Mouse (Mus musculus): ENCODE data around the gene Stt3b. TPM values are rescaled to one million over a fixed set of nuclear protein-coding genes. Genes with fewer than 3 reads are reported as not detected.

The Stt3b gene
- polyA plus RNA-seq, 2 experiments: 24.6 to 64.4 TPM

DNA sequence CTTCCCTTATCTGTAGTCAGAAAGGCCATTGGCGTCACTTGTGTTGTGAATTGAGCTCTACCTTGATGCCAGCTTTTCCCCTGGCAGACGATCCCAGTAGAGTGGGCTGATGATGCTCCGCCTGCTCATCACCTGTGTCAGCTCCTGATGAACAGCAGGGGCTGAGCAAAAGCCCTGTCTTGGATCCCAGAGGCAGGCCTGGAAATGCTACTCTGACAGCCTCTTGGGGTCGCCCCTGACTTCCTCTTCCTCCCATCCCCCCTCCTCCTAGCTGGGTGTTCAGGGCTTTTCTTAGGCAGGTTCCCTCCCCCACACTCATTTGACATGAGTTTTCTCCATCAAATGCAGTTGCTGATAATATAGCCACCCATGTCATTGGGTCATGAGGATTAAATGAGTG is 81.1 kb downstream of the Stt3b start:
- H3K4me2 ChIP-seq (ENCODE audit: low read depth): no peak overlapping the region
- no peaks in the 10 kb centered on the region for H3K27me3 ChIP-seq (ENCODE audit: control insufficient read depth, insufficient read depth, low read length)
- H3K9ac ChIP-seq (replicated peaks): no peak overlapping the region
- no peaks in the 10 kb centered on the region for H3K36me3 ChIP-seq (replicated peaks; ENCODE audit: control insufficient read depth, insufficient read depth, low read depth)
- no peak for ATAC-seq (ENCODE audit: insufficient read depth)
- no peak overlapping the region for H3K27ac ChIP-seq
- no peak for DNase-seq (ENCODE audit: low read depth in 3 of 3, low spot score in 3 of 3)
- no peak overlapping the region for H3K4me3 ChIP-seq (ENCODE audit: insufficient read depth in 1 of 2, low read depth in 2 of 2, low read length in 2 of 2)
- 46% methylated on average over 4 of the region's 4 CpGs for WGBS (ENCODE audit: insufficient replicate concordance)
- H3K9me3 ChIP-seq (ENCODE audit: control insufficient read depth, low read length): no peaks in the 10 kb centered on the region
- TF ChIP-seq CTCF (IDR thresholded peaks at IDR 0.05; ENCODE audit: low read depth): no peak
- TF ChIP-seq EP300 (IDR thresholded peaks at IDR 0.05; ENCODE audit: low read depth): no peak
- no peaks in the 10 kb centered on the region for H3K4me1 ChIP-seq (replicated peaks; ENCODE audit: control insufficient read depth in 2 of 2, insufficient read depth in 2 of 2, low read length in 1 of 2)

DNA sequence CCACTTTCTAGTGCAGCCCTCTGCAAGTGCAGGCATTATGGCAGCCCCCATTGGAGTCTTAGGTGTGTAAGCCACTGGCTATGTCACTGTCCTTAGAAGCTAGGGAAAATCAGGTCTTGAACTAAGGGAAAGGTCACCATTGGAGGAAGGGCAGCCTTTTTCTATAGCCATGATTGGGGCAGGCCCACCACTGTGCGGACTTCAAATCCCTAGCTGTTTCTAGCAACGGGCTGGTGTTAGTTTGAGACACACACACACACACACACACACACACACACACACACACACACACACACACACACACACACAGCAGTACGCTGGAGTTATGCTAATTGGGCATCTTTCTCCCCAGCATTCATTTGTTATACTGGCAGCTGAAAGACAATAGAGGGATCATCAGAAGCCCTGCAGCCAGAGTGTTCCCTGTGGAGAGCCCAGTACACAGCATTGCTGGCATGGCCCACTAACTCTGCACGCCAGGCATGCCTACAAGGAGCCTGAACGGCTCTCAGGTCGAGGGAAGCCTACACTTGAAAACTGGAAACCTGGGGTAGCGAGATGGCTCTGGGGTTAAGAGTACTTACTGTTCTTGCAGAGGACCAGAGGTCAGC is 85.4 kb downstream of the Stt3b start:
- Histone ChIP-seq H3K4me2 (ENCODE audit: low read depth) (no peak overlapping the region), H3K4me3 (ENCODE audit: insufficient read depth in 1 of 2, low read depth in 2 of 2, low read length in 2 of 2) (no peak overlapping the region), H3K9ac (replicated peaks) (no peak overlapping the region), H3K36me3 (replicated peaks; ENCODE audit: control insufficient read depth, insufficient read depth, low read depth) (no peaks in the 10 kb centered on the region), H3K9me3 (ENCODE audit: control insufficient read depth, low read length) (no peaks in the 10 kb centered on the region), H3K27ac (no peak overlapping the region), H3K27me3 (ENCODE audit: control insufficient read depth, insufficient read depth, low read length) (no peaks in the 10 kb centered on the region), H3K4me1 (replicated peaks; ENCODE audit: control insufficient read depth in 2 of 2, insufficient read depth in 2 of 2, low read length in 1 of 2) (no peaks in the 10 kb centered on the region)
- 67% methylated on average over 7 of the region's 7 CpGs for WGBS (ENCODE audit: insufficient replicate concordance)
- ATAC-seq (ENCODE audit: insufficient read depth) (no peak), DNase-seq (ENCODE audit: low read depth in 3 of 3, low spot score in 3 of 3) (no peak)
- no peak for TF ChIP-seq EP300 (IDR thresholded peaks at IDR 0.05; ENCODE audit: low read depth)
- TF ChIP-seq CTCF (IDR thresholded peaks at IDR 0.05; ENCODE audit: low read depth): no peak

DNA sequence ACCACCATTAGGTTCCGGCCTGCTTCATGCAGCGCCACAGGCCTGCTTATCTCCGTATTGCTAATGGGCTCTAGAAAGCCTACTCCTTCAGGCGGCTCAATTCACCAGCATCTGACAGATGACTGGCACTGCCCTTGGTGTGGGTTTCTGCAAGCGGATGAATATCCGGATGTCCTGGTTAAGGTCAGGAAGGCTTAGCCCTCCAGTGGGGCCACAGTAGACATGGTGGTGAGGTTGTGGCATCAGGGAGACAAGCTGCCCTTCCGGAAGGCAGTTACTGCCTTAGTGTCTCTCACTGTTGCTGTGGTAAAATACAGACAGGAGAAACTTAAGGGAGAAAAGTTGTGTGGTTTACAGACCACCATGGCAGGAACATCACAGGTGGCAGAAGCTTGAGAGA is 89.0 kb downstream of the Stt3b start:
- H3K4me1 ChIP-seq (replicated peaks; ENCODE audit: control insufficient read depth in 2 of 2, insufficient read depth in 2 of 2, low read length in 1 of 2): peaks cover 0 to 3% of the 10 kb centered on the region in 2 experiments; a peak in 2 of 4 replicates
- no peak for TF ChIP-seq EP300 (IDR thresholded peaks at IDR 0.05; ENCODE audit: low read depth)
- no peak for TF ChIP-seq CTCF (IDR thresholded peaks at IDR 0.05; ENCODE audit: low read depth)
- H3K4me3 ChIP-seq (ENCODE audit: insufficient read depth in 1 of 2, low read depth in 2 of 2, low read length in 2 of 2): no peak overlapping the region
- 69% methylated on average over 7 of the region's 7 CpGs for WGBS (ENCODE audit: insufficient replicate concordance)
- H3K9ac ChIP-seq (replicated peaks): no peak overlapping the region
- H3K36me3 ChIP-seq (replicated peaks; ENCODE audit: control insufficient read depth, insufficient read depth, low read depth): no peaks in the 10 kb centered on the region
- no peaks in the 10 kb centered on the region for H3K27me3 ChIP-seq (ENCODE audit: control insufficient read depth, insufficient read depth, low read length)
- no peaks in the 10 kb centered on the region for H3K9me3 ChIP-seq (ENCODE audit: control insufficient read depth, low read length)
- no peak overlapping the region for H3K27ac ChIP-seq
- DNase-seq (ENCODE audit: low read depth in 3 of 3, low spot score in 3 of 3) (no peak), ATAC-seq (ENCODE audit: insufficient read depth) (no peak)
- H3K4me2 ChIP-seq (ENCODE audit: low read depth): no peak overlapping the region

DNA sequence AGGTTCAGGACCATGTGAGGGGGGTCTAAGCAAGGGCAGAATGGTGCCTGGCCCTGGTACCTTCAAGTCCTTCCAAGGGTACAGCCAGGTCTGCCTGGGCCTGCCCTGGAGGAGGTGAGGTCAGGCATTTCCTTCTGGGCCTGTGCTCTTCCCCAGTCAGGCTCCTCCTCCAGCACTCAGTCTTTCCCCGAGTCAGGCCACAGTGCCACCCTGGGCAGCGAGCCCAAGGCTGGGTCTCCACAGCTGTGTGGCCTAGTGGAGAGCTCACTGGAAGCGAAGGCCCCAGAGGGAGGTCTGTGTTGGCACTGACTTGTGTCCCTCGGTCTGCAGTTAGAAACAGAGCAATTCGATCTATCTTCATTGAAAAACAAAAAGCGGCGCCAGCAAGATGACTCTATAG is 89.8 kb downstream of the Stt3b start:
- WGBS (ENCODE audit: insufficient replicate concordance): 70% methylated on average over 7 of the region's 7 CpGs
- Histone ChIP-seq H3K4me3 (ENCODE audit: insufficient read depth in 1 of 2, low read depth in 2 of 2, low read length in 2 of 2) (no peak overlapping the region), H3K4me2 (ENCODE audit: low read depth) (no peak overlapping the region), H3K9ac (replicated peaks) (no peak overlapping the region), H3K4me1 (replicated peaks; ENCODE audit: control insufficient read depth in 2 of 2, insufficient read depth in 2 of 2, low read length in 1 of 2) (peaks cover 4 to 10% of the 10 kb centered on the region in 2 experiments), H3K9me3 (ENCODE audit: control insufficient read depth, low read length) (no peaks in the 10 kb centered on the region), H3K27ac (no peak overlapping the region), H3K27me3 (ENCODE audit: control insufficient read depth, insufficient read depth, low read length) (no peaks in the 10 kb centered on the region), H3K36me3 (replicated peaks; ENCODE audit: control insufficient read depth, insufficient read depth, low read depth) (no peaks in the 10 kb centered on the region)
- ATAC-seq (ENCODE audit: insufficient read depth) (no peak), DNase-seq (ENCODE audit: low read depth in 3 of 3, low spot score in 3 of 3) (no peak)
- TF ChIP-seq CTCF (IDR thresholded peaks at IDR 0.05; ENCODE audit: low read depth) (no peak), EP300 (IDR thresholded peaks at IDR 0.05; ENCODE audit: low read depth) (no peak)

DNA sequence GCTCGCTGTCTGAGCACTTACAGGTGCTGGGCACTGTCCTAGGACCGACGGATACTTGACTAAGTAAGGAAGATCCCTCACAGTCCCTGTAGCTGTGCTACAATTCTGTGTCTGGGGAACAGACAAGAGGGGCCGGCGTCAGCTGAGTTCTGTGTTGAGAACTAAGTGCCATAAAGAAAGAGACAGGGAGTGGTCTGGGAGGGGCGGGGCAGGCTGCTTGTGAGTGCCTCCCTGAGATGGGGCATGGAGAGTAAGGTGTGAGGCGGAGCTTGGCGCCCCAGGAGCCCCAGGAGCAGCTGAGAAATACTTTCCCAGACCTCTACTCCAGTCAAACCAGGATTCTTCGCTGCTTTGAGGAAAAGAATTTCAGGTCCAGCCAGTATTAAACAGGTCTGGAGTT is 92.2 kb downstream of the Stt3b start:
- Histone ChIP-seq H3K9ac (replicated peaks) (no peak overlapping the region), H3K4me1 (replicated peaks; ENCODE audit: control insufficient read depth in 2 of 2, insufficient read depth in 2 of 2, low read length in 1 of 2) (peaks cover 4 to 13% of the 10 kb centered on the region in 2 experiments), H3K27me3 (ENCODE audit: control insufficient read depth, insufficient read depth, low read length) (no peaks in the 10 kb centered on the region), H3K4me3 (ENCODE audit: insufficient read depth in 1 of 2, low read depth in 2 of 2, low read length in 2 of 2) (no peak overlapping the region), H3K36me3 (replicated peaks; ENCODE audit: control insufficient read depth, insufficient read depth, low read depth) (no peaks in the 10 kb centered on the region), H3K4me2 (ENCODE audit: low read depth) (no peak overlapping the region), H3K9me3 (ENCODE audit: control insufficient read depth, low read length) (no peaks in the 10 kb centered on the region), H3K27ac (no peak overlapping the region)
- ATAC-seq (ENCODE audit: insufficient read depth): peak; percentile 65
- 31% methylated on average over 9 of the region's 9 CpGs for WGBS (ENCODE audit: insufficient replicate concordance)
- TF ChIP-seq CTCF (IDR thresholded peaks at IDR 0.05; ENCODE audit: low read depth) (no peak), EP300 (IDR thresholded peaks at IDR 0.05; ENCODE audit: low read depth) (no peak)
- DNase-seq (ENCODE audit: low read depth in 3 of 3, low spot score in 3 of 3): no peak
